Mouse (Mus musculus): ENCODE data around the gene Ifit1bl2.

- TF ChIP-seq POLR2A (IDR thresholded peaks at IDR 0.05; ENCODE audit: extremely low read depth, insufficient read depth, low read length) (no peak), CTCF (IDR thresholded peaks at IDR 0.05; ENCODE audit: low read depth, low read length) (no peak)
Observed at GRCm38 (mm10) chr19:34627496-34627895, 13.0 kb downstream of the Ifit1bl2 start.
